Mouse (Mus musculus): ENCODE results near the gene Nrp2.

Gene Nrp2

GRCm38 (mm10) chr1:62703158-62704116 lies at the start of gene Nrp2:
TSS of gene Nrp2 (plus strand) at chr1:62703285.
- DNase-seq = peak; percentile 89

GRCm38 (mm10) chr1:62654436-62654835 lies 48.6 kb upstream of the Nrp2 start:
- DNase-seq = no peak

GRCm38 (mm10) chr1:62664960-62665645 lies 38.0 kb upstream of the Nrp2 start:
- no peak for DNase-seq

GRCm38 (mm10) chr1:62665771-62666730 lies 37.0 kb upstream of the Nrp2 start:
- no peak for DNase-seq

GRCm38 (mm10) chr1:62666780-62667179 lies 36.3 kb upstream of the Nrp2 start:
- DNase-seq = no peak

GRCm38 (mm10) chr1:62678611-62679344 lies 24.3 kb upstream of the Nrp2 start:
- no peak for DNase-seq

GRCm38 (mm10) chr1:62679466-62679865 lies 23.6 kb upstream of the Nrp2 start:
- DNase-seq = no peak

GRCm38 (mm10) chr1:62682456-62683385 lies 20.4 kb upstream of the Nrp2 start:
- DNase-seq = peak; percentile 76

GRCm38 (mm10) chr1:62683498-62683897 lies 19.6 kb upstream of the Nrp2 start:
- no peak for DNase-seq

GRCm38 (mm10) chr1:62687511-62687910 lies 15.6 kb upstream of the Nrp2 start:
- no peak for DNase-seq

- no peak for DNase-seq
Measured at GRCm38 (mm10) chr1:62691175-62691574, 11.9 kb upstream of the Nrp2 start.

- no peak for DNase-seq
Measured at GRCm38 (mm10) chr1:62696312-62696982, 6.6 kb upstream of the Nrp2 start.

GRCm38 (mm10) chr1:62696983-62697341 lies 6.1 kb upstream of the Nrp2 start:
- peak; percentile 83 for DNase-seq

GRCm38 (mm10) chr1:62697353-62697752 lies 5.7 kb upstream of the Nrp2 start:
- DNase-seq = peak; percentile 30

GRCm38 (mm10) chr1:62699801-62700200 lies 3.3 kb upstream of the Nrp2 start:
- no peak for DNase-seq

- DNase-seq = peak; percentile 92
Measured at GRCm38 (mm10) chr1:62701065-62701921, 1.8 kb upstream of the Nrp2 start.

- DNase-seq = no peak
Measured at GRCm38 (mm10) chr1:62702743-62703142, 342 bp upstream of the Nrp2 start.

- no peak for DNase-seq
Measured at GRCm38 (mm10) chr1:62704117-62704888, 1.2 kb downstream of the Nrp2 start.

Data from retina, postnatal 1 day (tissue).